Mouse (Mus musculus): ENCODE results near the gene Slc4a10. TPM values are rescaled to one million over a fixed set of nuclear protein-coding genes. Genes with fewer than 3 reads are reported as not detected.

Slc4a10 gene
- total and polyA plus RNA-seq, 3 experiments = 0.45 to 0.82 TPM; not detected in 1

DNA sequence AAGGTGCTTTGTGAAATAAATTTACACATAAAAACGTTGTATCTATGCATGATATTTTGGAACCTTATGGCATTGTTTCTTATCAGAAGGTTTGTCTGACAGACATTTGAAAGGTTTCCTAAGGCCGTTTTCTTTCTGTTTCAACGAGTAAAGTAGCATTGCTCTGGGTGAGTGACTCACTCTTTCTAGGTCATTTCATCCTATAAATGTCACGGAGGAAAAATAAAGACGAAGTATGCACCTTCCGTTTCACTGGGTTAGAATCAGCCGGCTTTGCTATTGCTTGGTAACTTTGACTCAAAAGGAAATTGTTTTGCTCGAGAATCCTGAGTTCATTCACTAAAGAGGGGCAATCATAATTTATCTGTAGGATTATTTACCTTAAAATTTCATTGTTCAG is 88.6 kb downstream of the Slc4a10 start:
- H3K36me3 ChIP-seq (replicated peaks) = no peaks in the 10 kb centered on the region
- DNase-seq (ENCODE audit: low spot score) (no peak), ATAC-seq (ENCODE audit: extremely low read depth, insufficient number of reproducible peaks, low FRiP score, poor library complexity, severe bottlenecking) (no peak)
- TF ChIP-seq POLR2AphosphoS5 (IDR thresholded peaks at IDR 0.05; ENCODE audit: insufficient replicate concordance, low read depth, low read length) (no peak), CTCF (IDR thresholded peaks at IDR 0.05; ENCODE audit: low read depth, low read length) (no peak), TAL1 (conservative IDR thresholded peaks at IDR 0.05; ENCODE audit: low read depth, low read length) (no peak), GATA2 (IDR thresholded peaks at IDR 0.05; ENCODE audit: borderline replicate concordance, low read depth, low read length) (no peak), GATA1 (IDR thresholded peaks at IDR 0.05; ENCODE audit: borderline replicate concordance, low read length) (no peak)
- H3K9me3 ChIP-seq (replicated peaks) = no peaks in the 10 kb centered on the region
- peaks cover 13% of the 10 kb centered on the region for H3K4me1 ChIP-seq (ENCODE audit: insufficient read depth, low read depth, low read length)
- H3K27me3 ChIP-seq (ENCODE audit: insufficient read depth, low read length) = no peaks in the 10 kb centered on the region
- H3K4me3 ChIP-seq (ENCODE audit: low read depth, low read length) = no peak overlapping the region

DNA sequence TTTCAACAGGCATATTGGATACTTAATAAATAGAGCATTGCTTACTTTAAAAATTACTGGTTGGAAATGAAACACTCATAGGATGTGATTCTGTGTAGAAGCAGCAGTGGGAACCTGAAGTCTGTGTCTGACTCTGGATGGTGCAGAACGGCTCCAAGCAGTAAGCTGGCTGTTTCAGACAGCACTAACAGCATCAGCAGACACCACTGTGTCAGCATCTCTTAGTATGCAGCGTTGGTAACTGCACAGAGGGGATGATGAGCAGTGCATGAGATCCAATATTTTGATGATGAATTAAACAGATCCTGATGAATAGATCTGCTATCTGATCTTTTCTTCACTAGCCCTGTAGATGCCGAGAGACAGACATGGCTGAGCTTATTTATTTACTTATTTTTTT is 101.4 kb downstream of the Slc4a10 start:
- no peaks in the 10 kb centered on the region for H3K9me3 ChIP-seq (replicated peaks)
- H3K4me1 ChIP-seq (ENCODE audit: insufficient read depth, low read depth, low read length) = peaks cover 8% of the 10 kb centered on the region
- H3K4me3 ChIP-seq (ENCODE audit: low read depth, low read length) = no peak overlapping the region
- no peaks in the 10 kb centered on the region for H3K36me3 ChIP-seq (replicated peaks)
- DNase-seq (ENCODE audit: low spot score) = no peak
- no peak for TF ChIP-seq POLR2AphosphoS5 (IDR thresholded peaks at IDR 0.05; ENCODE audit: insufficient replicate concordance, low read depth, low read length)
- no peak for TF ChIP-seq CTCF (IDR thresholded peaks at IDR 0.05; ENCODE audit: low read depth, low read length)
- TF ChIP-seq GATA1 (IDR thresholded peaks at IDR 0.05; ENCODE audit: borderline replicate concordance, low read length) = no peak
- no peak for TF ChIP-seq GATA2 (IDR thresholded peaks at IDR 0.05; ENCODE audit: borderline replicate concordance, low read depth, low read length)
- no peak for TF ChIP-seq TAL1 (conservative IDR thresholded peaks at IDR 0.05; ENCODE audit: low read depth, low read length)
- no peaks in the 10 kb centered on the region for H3K27me3 ChIP-seq (ENCODE audit: insufficient read depth, low read length)
- ATAC-seq (ENCODE audit: extremely low read depth, insufficient number of reproducible peaks, low FRiP score, poor library complexity, severe bottlenecking) = no peak

GRCm38 (mm10) chr2:62149421-62149820 is 103.2 kb downstream of the Slc4a10 start:
- no peak overlapping the region for H3K4me3 ChIP-seq (ENCODE audit: low read depth, low read length)
- no peaks in the 10 kb centered on the region for H3K27me3 ChIP-seq (ENCODE audit: insufficient read depth, low read length)
- no peak for TF ChIP-seq POLR2AphosphoS5 (IDR thresholded peaks at IDR 0.05; ENCODE audit: insufficient replicate concordance, low read depth, low read length)
- H3K36me3 ChIP-seq (replicated peaks) = no peaks in the 10 kb centered on the region
- H3K9me3 ChIP-seq (replicated peaks) = no peaks in the 10 kb centered on the region
- H3K4me1 ChIP-seq (ENCODE audit: insufficient read depth, low read depth, low read length) = peaks cover under 1% of the 10 kb centered on the region; the same call in 1 of the 2 replicates
- no peak for DNase-seq (ENCODE audit: low spot score)
- ATAC-seq (ENCODE audit: extremely low read depth, insufficient number of reproducible peaks, low FRiP score, poor library complexity, severe bottlenecking) = no peak

DNA sequence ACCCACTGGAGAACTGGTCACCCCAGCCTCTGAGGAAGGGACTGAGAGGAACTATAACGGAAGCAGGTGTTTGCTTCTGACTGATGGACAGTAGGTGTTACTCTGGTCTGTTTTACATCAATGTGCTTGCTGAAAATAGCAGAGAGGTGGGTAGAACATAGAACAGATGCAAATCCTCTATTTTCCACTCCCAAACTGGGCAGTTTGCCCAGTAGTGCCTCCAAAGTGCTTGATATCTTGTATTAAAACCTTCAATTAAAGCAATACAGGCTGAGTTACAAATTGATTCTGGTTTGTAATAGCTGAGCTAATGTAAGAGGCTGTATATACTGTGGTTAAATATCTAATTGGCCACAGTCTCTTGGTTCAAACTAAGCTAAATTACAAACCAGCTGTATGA is 104.6 kb downstream of the Slc4a10 start:
- Histone ChIP-seq H3K4me1 (ENCODE audit: insufficient read depth, low read depth, low read length) (no peaks in the 10 kb centered on the region; the same call in 1 of the 2 replicates), H3K36me3 (replicated peaks) (no peaks in the 10 kb centered on the region), H3K4me3 (ENCODE audit: low read depth, low read length) (no peak overlapping the region), H3K9me3 (replicated peaks) (no peaks in the 10 kb centered on the region), H3K27me3 (ENCODE audit: insufficient read depth, low read length) (no peaks in the 10 kb centered on the region)
- no peak for ATAC-seq (ENCODE audit: extremely low read depth, insufficient number of reproducible peaks, low FRiP score, poor library complexity, severe bottlenecking)
- DNase-seq (ENCODE audit: low spot score) = no peak
- TF ChIP-seq CTCF (IDR thresholded peaks at IDR 0.05; ENCODE audit: low read depth, low read length) = no peak
- no peak for TF ChIP-seq POLR2AphosphoS5 (IDR thresholded peaks at IDR 0.05; ENCODE audit: insufficient replicate concordance, low read depth, low read length)
- no peak for TF ChIP-seq TAL1 (conservative IDR thresholded peaks at IDR 0.05; ENCODE audit: low read depth, low read length)
- no peak for TF ChIP-seq GATA2 (IDR thresholded peaks at IDR 0.05; ENCODE audit: borderline replicate concordance, low read depth, low read length)
- TF ChIP-seq GATA1 (IDR thresholded peaks at IDR 0.05; ENCODE audit: borderline replicate concordance, low read length) = no peak

DNA sequence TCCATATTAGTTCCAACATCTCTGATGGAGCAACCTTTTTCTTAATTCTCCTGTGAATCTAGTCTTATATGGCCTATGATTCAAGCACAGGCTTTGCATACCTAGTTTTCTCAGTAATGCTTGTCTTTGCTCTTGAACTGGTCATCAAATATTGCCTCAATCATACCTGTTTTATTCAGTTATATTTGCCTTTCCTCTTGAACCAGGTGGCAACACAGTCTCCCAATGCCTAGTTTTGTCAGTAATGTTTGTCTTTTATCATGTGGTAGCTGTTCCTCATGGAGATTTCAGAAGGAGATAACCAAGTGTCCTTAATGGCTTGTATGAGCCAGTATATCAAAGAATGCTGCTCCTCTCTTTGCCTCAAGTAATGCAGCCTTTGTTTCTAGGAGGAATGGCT is 163.8 kb downstream of the Slc4a10 start:
- no peak for TF ChIP-seq GATA1 (IDR thresholded peaks at IDR 0.05; ENCODE audit: borderline replicate concordance, low read length)
- no peak for TF ChIP-seq CTCF (IDR thresholded peaks at IDR 0.05; ENCODE audit: low read depth, low read length)
- no peak for TF ChIP-seq GATA2 (IDR thresholded peaks at IDR 0.05; ENCODE audit: borderline replicate concordance, low read depth, low read length)
- TF ChIP-seq TAL1 (conservative IDR thresholded peaks at IDR 0.05; ENCODE audit: low read depth, low read length) = no peak
- no peak for TF ChIP-seq POLR2AphosphoS5 (IDR thresholded peaks at IDR 0.05; ENCODE audit: insufficient replicate concordance, low read depth, low read length)
- no peaks in the 10 kb centered on the region for H3K27me3 ChIP-seq (ENCODE audit: insufficient read depth, low read length)
- H3K9me3 ChIP-seq (replicated peaks) = no peaks in the 10 kb centered on the region
- peaks cover 3% of the 10 kb centered on the region; the same call in 1 of the 2 replicates for H3K4me1 ChIP-seq (ENCODE audit: insufficient read depth, low read depth, low read length)
- ATAC-seq (ENCODE audit: extremely low read depth, insufficient number of reproducible peaks, low FRiP score, poor library complexity, severe bottlenecking) = no peak
- no peak overlapping the region for H3K4me3 ChIP-seq (ENCODE audit: low read depth, low read length)
- no peaks in the 10 kb centered on the region for H3K36me3 ChIP-seq (replicated peaks)
- no peak for DNase-seq (ENCODE audit: low spot score)

DNA sequence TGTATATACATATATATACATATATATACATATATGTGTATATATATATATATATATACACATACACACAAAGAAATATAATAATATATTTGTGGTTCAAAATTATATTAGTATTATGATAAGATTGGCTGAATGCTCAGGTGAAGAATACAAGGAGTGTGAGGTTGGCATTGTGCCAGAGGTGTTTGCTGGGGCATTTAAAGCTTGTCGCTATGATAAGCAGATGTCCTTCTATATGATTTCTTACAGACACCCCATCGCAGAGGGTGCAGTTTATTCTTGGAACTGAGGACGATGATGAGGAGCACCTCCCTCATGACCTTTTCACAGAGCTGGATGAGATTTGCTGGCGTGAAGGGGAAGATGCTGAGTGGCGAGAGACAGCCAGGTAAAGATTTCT is 164.8 kb downstream of the Slc4a10 start:
- no peak overlapping the region for H3K4me3 ChIP-seq (ENCODE audit: low read depth, low read length)
- H3K4me1 ChIP-seq (ENCODE audit: insufficient read depth, low read depth, low read length) = peaks cover 3% of the 10 kb centered on the region; the same call in 1 of the 2 replicates
- no peaks in the 10 kb centered on the region for H3K36me3 ChIP-seq (replicated peaks)
- TF ChIP-seq POLR2AphosphoS5 (IDR thresholded peaks at IDR 0.05; ENCODE audit: insufficient replicate concordance, low read depth, low read length) (no peak), GATA1 (IDR thresholded peaks at IDR 0.05; ENCODE audit: borderline replicate concordance, low read length) (no peak), TAL1 (conservative IDR thresholded peaks at IDR 0.05; ENCODE audit: low read depth, low read length) (no peak), GATA2 (IDR thresholded peaks at IDR 0.05; ENCODE audit: borderline replicate concordance, low read depth, low read length) (no peak), CTCF (IDR thresholded peaks at IDR 0.05; ENCODE audit: low read depth, low read length) (no peak)
- no peaks in the 10 kb centered on the region for H3K27me3 ChIP-seq (ENCODE audit: insufficient read depth, low read length)
- DNase-seq (ENCODE audit: low spot score) = no peak
- no peak for ATAC-seq (ENCODE audit: extremely low read depth, insufficient number of reproducible peaks, low FRiP score, poor library complexity, severe bottlenecking)
- H3K9me3 ChIP-seq (replicated peaks) = no peaks in the 10 kb centered on the region
